Mouse (Mus musculus) skeletal muscle tissue, adult 2 months (tissue): ENCODE results near the gene Capn15.

Experiments used
- DNase-seq: peaks from one replicate; pipeline ENCODE4 v3.0.0-alpha.2; 2012; ENCODE audit warnings: low read depth, low spot score

Capn15 gene

GRCm38 (mm10) chr17:25985306-25986294 lies at the start of gene Capn15:
TSS of gene Capn15 (minus strand) at chr17:25985796.
- DNase-seq, result peak; percentile 89

GRCm38 (mm10) chr17:26032037-26032436 lies 46.4 kb upstream of the Capn15 start:
- DNase-seq, result no peak

- no peak for DNase-seq
Measured at GRCm38 (mm10) chr17:26031583-26031982, 46.0 kb upstream of the Capn15 start.

GRCm38 (mm10) chr17:26028261-26028660 lies 42.7 kb upstream of the Capn15 start:
- DNase-seq, result no peak

- no peak for DNase-seq
Measured at GRCm38 (mm10) chr17:26024674-26025073, 39.1 kb upstream of the Capn15 start.

- no peak for DNase-seq
Measured at GRCm38 (mm10) chr17:26023966-26024365, 38.4 kb upstream of the Capn15 start.

GRCm38 (mm10) chr17:26023181-26023580 lies 37.6 kb upstream of the Capn15 start:
- no peak for DNase-seq

- DNase-seq, result no peak
Measured at GRCm38 (mm10) chr17:26021728-26022341, 36.2 kb upstream of the Capn15 start.

- no peak for DNase-seq
Measured at GRCm38 (mm10) chr17:26020848-26021347, 35.3 kb upstream of the Capn15 start.

- no peak for DNase-seq
Measured at GRCm38 (mm10) chr17:26018388-26018787, 32.8 kb upstream of the Capn15 start.

- DNase-seq, result peak; percentile 81
Measured at GRCm38 (mm10) chr17:26017949-26018348, 32.4 kb upstream of the Capn15 start.

- DNase-seq, result no peak
Measured at GRCm38 (mm10) chr17:26017021-26017420, 31.4 kb upstream of the Capn15 start.

- no peak for DNase-seq
Measured at GRCm38 (mm10) chr17:26013711-26014110, 28.1 kb upstream of the Capn15 start.

GRCm38 (mm10) chr17:26011841-26012460 lies 26.4 kb upstream of the Capn15 start:
- DNase-seq, result peak; percentile 87

- peak; percentile 65 for DNase-seq
Measured at GRCm38 (mm10) chr17:26009540-26009939, 23.9 kb upstream of the Capn15 start.

- no peak for DNase-seq
Measured at GRCm38 (mm10) chr17:26008787-26009186, 23.2 kb upstream of the Capn15 start.

GRCm38 (mm10) chr17:26008331-26008730 lies 22.7 kb upstream of the Capn15 start:
- DNase-seq, result peak; percentile 41

GRCm38 (mm10) chr17:26007646-26008045 lies 22.1 kb upstream of the Capn15 start:
- DNase-seq, result no peak

- DNase-seq, result no peak
Measured at GRCm38 (mm10) chr17:26005731-26006450, 20.3 kb upstream of the Capn15 start.

GRCm38 (mm10) chr17:26004711-26005110 lies 19.1 kb upstream of the Capn15 start:
- no peak for DNase-seq

GRCm38 (mm10) chr17:26003864-26004263 lies 18.3 kb upstream of the Capn15 start:
- no peak for DNase-seq
